Mouse (Mus musculus) hindbrain, embryonic 16.5 days (tissue): Measurements from ENCODE around the gene Tcea3. TPM values are rescaled to one million over a fixed set of nuclear protein-coding genes. Genes with fewer than 3 reads are reported as not detected.

Experiments used
- ATAC-seq: fragments of 200-750 bp; cut with Nextera tagmentation; 2 replicates; pipeline ENCODE4 v1.8.0; 2017; ENCODE audit warnings: moderate TSS enrichment, moderate library complexity
- H3K27ac ChIP-seq: fragments of 300-500 bp; sonication (generic); 2 replicates; pipeline ENCODE4 v1.5.1; 2014; ENCODE audit warnings: low read depth, mild to moderate bottlenecking, control low read depth, low read length, moderate library complexity
- H3K27me3 ChIP-seq: fragments of 300-500 bp; sonication (generic); replicated peaks from 2 replicates; pipeline ENCODE4 v1.6.1; 2014; ENCODE audit warnings: low read length; ENCODE audit not compliant: control insufficient read depth, insufficient read depth
- H3K36me3 ChIP-seq: fragments of 300-500 bp; sonication (generic); 2 replicates; pipeline ENCODE4 v1.6.1; 2014; ENCODE audit warnings: mild to moderate bottlenecking, low read length, moderate library complexity, mixed read lengths; ENCODE audit not compliant: control insufficient read depth, insufficient read depth
- H3K4me1 ChIP-seq: fragments of 300-500 bp; sonication (generic); 2 replicates; pipeline ENCODE4 v1.6.1; 2014; ENCODE audit warnings: low read depth, low read length; ENCODE audit not compliant: control insufficient read depth, insufficient read depth
- H3K4me2 ChIP-seq: fragments of 300-500 bp; sonication (generic); 2 replicates; pipeline ENCODE4 v1.6.1; 2014; ENCODE audit warnings: mild to moderate bottlenecking, low read length, control low read depth, moderate library complexity
- H3K4me3 ChIP-seq: fragments of 300-500 bp; sonication (generic); 2 replicates; pipeline ENCODE4 v1.5.1; 2014; ENCODE audit warnings: mild to moderate bottlenecking, low read length, control low read depth, moderate library complexity
- H3K9ac ChIP-seq: fragments of 300-500 bp; sonication (generic); 2 replicates; pipeline ENCODE4 v1.6.1; 2014; ENCODE audit warnings: low read depth, mild to moderate bottlenecking, control low read depth, low read length, moderate library complexity
- H3K9me3 ChIP-seq: fragments of 300-500 bp; sonication (generic); 2 replicates; pipeline ENCODE4 v1.6.1; 2014; ENCODE audit warnings: mild to moderate bottlenecking, low read length, moderate library complexity; ENCODE audit not compliant: control insufficient read depth
- WGBS: fragments of 180-500 bp; shearing (Covaris S2); extraction: QIAGEN DNeasy Blood & Tissue Kit; methylation state at CpG from one replicate; pipeline ENCODE4 v1.1.7; 2014; 5-methylcytosine and 5-hydroxymethylcytosine counted together
- polyA plus RNA-seq: library from polyadenylated mRNA; unstranded; fragments of >200 nt; fragmentation: Nextera tagmentation; extraction: Ambion mirVana; gene quantifications from 2 replicates; pipeline ENCODE4 v1.2.1, GENCODE M21; 2015

Tcea3 gene
- polyA plus RNA-seq = 2.1 and 3.5 TPM in 2 replicates

DNA sequence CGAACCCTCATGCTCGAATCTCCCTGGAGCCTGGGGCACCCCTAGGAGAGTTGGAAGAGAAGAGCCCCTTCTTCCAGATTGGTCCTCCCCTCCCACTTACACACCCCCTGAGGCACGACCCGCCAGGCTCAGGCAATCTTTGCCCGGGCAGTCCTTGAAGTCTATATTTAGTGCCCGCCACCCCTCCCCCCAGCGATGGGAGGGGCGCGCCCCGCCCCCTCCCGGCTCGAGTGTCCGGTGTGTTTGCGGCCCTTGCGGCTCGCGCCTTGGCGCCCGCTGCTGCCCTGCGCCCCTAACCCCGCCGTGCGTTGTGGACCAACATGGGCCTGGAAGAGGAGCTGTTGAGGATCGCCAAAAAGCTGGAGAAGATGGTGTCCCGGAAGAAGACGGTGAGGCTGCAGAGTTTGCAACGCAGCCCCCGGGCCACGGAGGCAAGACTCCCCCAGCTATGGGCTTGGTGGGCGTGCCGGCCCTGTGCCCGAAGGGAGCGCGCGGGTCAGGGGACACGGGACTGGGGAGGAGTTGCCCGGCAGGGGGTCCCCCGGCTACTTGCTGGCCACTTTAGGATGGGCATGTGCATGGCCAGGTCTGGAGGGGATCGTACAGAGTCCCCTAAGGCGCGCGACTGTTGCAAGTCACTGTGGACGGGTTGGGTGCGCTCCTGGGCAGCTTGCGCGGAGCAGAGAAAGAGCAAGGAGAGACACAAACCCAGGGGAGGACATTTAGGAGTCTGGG lies at the start of gene Tcea3:
Gene Tcea3 (plus strand): TSS at position 1 of the 735 bp plus-strand sequence.
- H3K4me2 ChIP-seq = peak within 1 kb of the TSS; percentile 60
- H3K36me3 ChIP-seq = 0 out of 2 replicates have a peak, but pooled peaks cover 2% of the 10 kb centered on the region
- no peak within 1 kb of the TSS for H3K27ac ChIP-seq
- peaks cover 20% of the 10 kb centered on the region for H3K4me1 ChIP-seq
- H3K27me3 ChIP-seq = peaks cover 46% of the 10 kb centered on the region
- under 1% methylated on average over 46 of the region's 46 CpGs for WGBS
- no peaks in the 10 kb centered on the region for H3K9me3 ChIP-seq
- H3K9ac ChIP-seq = peak within 1 kb of the TSS; percentile 51
- ATAC-seq = no peak
- peak within 1 kb of the TSS; percentile 40 for H3K4me3 ChIP-seq

DNA sequence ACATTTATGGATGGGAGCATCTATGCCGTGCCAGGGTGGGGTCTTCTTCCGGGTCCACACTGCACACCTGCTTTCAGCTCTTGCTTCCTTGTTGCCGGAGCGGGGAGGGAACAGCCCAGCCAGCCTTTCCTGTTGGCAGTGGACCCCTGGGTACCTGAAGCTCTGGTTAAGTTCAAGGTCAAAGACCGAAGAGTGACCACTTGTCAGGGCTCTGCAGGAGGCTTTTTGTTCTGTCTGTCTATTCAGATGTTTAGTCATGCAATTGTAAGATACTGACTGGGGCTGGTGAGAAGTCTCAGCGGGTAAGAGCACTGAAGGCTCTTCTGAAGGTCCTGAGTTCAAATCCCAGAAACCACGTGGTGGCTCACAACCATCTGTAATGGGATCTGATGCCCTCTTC lies 48.7 kb upstream of the Tcea3 start:
- H3K36me3 ChIP-seq = no peaks in the 10 kb centered on the region
- WGBS = 68% methylated on average over 7 of the region's 7 CpGs
- no peak overlapping the region for H3K9ac ChIP-seq
- no peak for ATAC-seq
- no peaks in the 10 kb centered on the region for H3K27me3 ChIP-seq
- H3K4me3 ChIP-seq = no peak overlapping the region
- H3K4me2 ChIP-seq = no peak overlapping the region
- no peaks in the 10 kb centered on the region for H3K9me3 ChIP-seq
- H3K4me1 ChIP-seq = no peaks in the 10 kb centered on the region
- H3K27ac ChIP-seq = no peak overlapping the region

DNA sequence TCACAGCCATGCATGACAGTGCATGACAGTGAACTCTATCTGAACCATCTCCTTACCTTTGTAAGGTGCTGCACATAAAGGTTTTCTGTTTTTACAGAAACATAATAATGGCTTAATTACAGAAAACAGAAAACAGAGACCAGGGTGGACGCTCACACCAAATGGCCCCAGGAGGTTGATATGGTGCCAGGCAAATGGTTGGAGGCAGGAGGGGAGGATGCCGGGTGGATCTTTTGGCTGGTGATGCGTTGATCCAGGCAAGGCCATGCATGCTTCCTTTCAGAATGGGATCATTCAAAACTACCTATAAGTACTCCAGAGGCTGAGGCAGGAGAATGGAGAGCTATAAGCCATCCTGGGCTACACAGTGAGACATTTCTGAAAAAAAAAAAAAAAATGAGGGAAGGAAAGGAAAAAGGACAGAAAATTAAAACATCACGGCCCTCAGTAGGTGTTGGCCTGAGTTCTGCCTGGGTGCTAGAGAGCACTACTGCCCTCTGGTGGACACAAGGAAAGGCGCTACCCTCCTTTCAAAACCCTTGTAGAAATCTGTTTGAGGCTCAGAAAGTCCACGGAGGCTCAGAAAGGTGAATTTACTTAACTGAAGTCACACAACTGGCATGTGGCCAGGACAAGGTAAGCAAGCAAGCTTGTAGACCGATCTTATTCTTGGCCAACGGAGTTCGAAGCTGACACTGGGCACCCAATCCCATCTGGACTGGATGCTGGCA lies 47.8 kb upstream of the Tcea3 start:
- Histone ChIP-seq H3K9me3 (no peaks in the 10 kb centered on the region), H3K9ac (no peak overlapping the region), H3K27me3 (no peaks in the 10 kb centered on the region), H3K4me1 (no peaks in the 10 kb centered on the region), H3K36me3 (no peaks in the 10 kb centered on the region), H3K4me3 (no peak overlapping the region), H3K4me2 (no peak overlapping the region), H3K27ac (no peak overlapping the region)
- ATAC-seq = 0 out of 2 replicates have a peak, but pooled peaks have one; percentile 22
- WGBS = 30% methylated on average over 9 of the region's 9 CpGs

DNA sequence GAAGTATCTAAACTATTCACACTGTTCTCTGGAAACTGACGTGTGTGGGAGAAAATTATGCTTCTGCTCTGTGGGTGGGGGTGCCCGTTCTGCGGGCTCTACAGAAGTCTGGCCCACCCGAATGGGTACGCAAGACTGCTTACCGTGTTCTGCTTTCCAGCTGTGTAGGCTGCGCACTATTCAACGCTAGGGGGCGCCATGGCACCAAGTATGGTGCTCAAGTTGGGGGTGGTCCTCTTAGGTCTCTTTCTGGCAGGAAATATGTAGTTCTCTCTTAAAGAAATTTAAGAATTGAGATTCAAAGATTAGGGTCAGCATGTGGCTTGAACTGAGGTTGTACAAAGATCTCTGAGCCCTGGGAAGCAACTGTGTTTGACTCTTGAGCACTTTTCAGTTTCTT lies 45.0 kb upstream of the Tcea3 start:
- Histone ChIP-seq H3K9me3 (no peaks in the 10 kb centered on the region), H3K4me3 (no peak overlapping the region), H3K27me3 (no peaks in the 10 kb centered on the region), H3K27ac (no peak overlapping the region), H3K36me3 (no peaks in the 10 kb centered on the region), H3K4me2 (no peak overlapping the region), H3K4me1 (peaks cover 9% of the 10 kb centered on the region), H3K9ac (no peak overlapping the region)
- 3% methylated on average over 9 of the region's 9 CpGs for WGBS
- ATAC-seq = no peak

DNA sequence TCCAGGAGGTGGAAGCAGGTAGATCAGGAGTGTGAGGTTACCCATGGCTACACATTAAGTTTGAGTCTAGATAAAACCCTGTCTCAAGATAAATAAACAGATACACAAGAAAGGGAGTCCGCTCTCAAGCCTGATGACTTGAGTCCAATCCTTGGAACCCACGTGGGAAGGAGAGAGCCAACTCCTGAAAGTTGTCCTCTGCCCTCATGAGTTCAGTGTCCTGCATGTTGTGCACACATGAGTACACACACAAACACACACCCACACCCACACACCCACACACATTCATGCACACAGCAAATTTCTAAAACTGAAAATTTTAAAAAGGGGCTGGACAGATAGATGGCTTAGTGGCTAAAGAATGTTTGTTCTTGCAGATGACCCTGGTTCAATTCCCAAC lies 42.8 kb upstream of the Tcea3 start:
- H3K36me3 ChIP-seq = no peaks in the 10 kb centered on the region
- peaks cover 2% of the 10 kb centered on the region; the same call in 1 of the 2 replicates for H3K27me3 ChIP-seq
- H3K9me3 ChIP-seq = no peaks in the 10 kb centered on the region
- H3K4me2 ChIP-seq = no peak overlapping the region
- peaks cover 9% of the 10 kb centered on the region for H3K4me1 ChIP-seq
- H3K27ac ChIP-seq = no peak overlapping the region
- WGBS = 80% methylated on average over 2 of the region's 2 CpGs
- ATAC-seq = no peak
- H3K4me3 ChIP-seq = no peak overlapping the region
- no peak overlapping the region for H3K9ac ChIP-seq

DNA sequence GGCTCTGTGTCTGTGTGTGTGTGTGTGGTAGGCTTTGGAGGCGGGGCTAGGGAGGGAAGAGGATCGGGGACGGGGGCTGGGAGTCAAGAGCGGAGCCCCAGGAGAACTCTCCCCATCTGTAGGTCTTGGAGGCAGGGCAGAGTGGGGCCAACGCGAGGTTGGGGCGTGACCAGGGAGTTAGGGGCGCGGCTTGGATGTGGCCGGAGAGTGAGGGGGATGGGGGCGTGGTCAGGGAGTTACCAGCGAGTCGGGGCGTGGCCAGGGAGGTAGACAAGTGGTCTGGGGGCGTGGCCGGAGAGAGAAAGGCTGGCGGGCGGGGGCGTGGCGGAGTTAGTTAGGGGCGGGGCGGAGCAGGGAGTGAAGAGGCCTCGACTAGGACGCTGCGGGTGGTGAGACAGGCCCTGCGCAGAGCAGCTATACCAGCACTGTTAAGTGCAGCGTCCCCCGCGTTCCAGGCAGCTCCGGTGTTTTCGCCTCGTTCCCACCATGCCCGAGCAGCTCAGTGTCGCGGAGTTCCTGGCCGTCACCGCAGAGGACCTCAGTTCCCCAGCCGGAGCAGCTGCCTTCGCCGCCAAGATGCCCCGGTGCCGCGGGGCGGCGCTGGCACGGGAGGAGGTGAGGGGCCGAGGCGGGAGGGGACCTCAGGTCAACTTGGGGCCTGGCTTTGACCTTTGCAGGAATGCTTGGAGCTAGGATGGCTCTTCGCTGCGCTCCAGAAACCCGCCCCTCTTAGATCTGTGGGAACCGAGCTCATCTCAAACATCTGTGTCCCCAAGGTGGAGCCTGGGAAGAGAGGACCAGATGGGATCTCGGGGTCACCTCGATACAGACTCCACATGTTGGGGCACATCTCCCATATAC lies 41.3 kb upstream of the Tcea3 start, which contains the start of gene Asap3:
Gene Asap3 (plus strand): TSS at position 333 of the 861 bp plus-strand sequence.
- Histone ChIP-seq H3K27ac (peak within 1 kb of the TSS; percentile 55; the same call in 1 of the 2 replicates), H3K36me3 (no peaks in the 10 kb centered on the region), H3K9ac (peak within 1 kb of the TSS; percentile 76), H3K9me3 (no peaks in the 10 kb centered on the region), H3K4me3 (peak within 1 kb of the TSS; percentile 57), H3K4me1 (peaks cover 9% of the 10 kb centered on the region), H3K4me2 (peak within 1 kb of the TSS; percentile 98), H3K27me3 (peaks cover 2% of the 10 kb centered on the region; the same call in 1 of the 2 replicates)
- ATAC-seq = peak; percentile 91
- WGBS = under 1% methylated on average over 43 of the region's 54 CpGs

DNA sequence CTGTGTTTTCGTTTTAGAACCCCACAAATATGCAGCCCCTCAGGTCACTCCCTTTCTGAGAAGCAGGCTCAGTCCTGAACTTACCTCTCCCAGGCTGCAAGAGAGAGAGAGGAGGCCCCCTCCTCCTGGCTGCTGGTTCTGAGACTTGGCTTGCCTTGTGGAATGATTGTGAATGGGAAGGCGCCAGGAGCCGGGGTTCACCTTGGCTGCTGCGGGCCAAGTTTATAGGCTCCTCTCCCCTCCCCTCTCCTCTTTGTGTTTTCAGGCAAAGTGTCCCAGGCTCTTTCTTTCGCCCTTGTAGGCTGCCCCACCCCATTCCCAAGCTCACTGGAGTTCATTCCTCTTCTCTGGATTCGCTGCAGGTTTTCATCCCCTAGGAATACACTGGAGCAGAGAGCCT lies 40.6 kb upstream of the Tcea3 start:
- Histone ChIP-seq H3K4me2 (peak overlapping the region; percentile 98), H3K4me3 (peak overlapping the region; percentile 57), H3K9ac (peak overlapping the region; percentile 76), H3K9me3 (no peaks in the 10 kb centered on the region), H3K27me3 (peaks cover 2% of the 10 kb centered on the region; the same call in 1 of the 2 replicates), H3K36me3 (no peaks in the 10 kb centered on the region), H3K4me1 (peaks cover 9% of the 10 kb centered on the region), H3K27ac (no peak overlapping the region)
- 5% methylated on average over 6 of the region's 6 CpGs for WGBS
- no peak for ATAC-seq

DNA sequence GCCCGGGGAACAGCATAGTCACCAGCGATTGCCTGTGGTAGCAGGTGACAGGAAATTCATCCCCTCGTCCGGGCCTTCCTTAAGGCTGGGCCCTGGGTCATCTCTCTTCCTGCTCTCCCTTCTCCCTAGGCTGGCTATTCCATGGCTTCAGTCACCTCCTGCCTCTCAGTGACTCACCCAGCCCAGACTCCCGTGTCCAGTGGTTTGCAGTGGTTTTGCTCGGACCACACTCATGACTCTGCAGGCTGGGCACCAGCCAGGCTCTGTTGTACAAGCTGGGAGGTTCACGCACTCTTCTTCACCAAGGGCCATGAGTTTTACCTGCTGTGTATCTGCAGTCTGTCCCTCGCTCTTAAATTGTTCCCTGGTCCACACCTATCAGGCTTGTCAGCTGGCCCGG lies 36.6 kb upstream of the Tcea3 start:
- no peak for ATAC-seq
- no peak overlapping the region for H3K4me2 ChIP-seq
- no peak overlapping the region for H3K9ac ChIP-seq
- H3K27me3 ChIP-seq = peaks cover 2% of the 10 kb centered on the region; the same call in 1 of the 2 replicates
- no peaks in the 10 kb centered on the region for H3K9me3 ChIP-seq
- H3K27ac ChIP-seq = no peak overlapping the region
- no peak overlapping the region for H3K4me3 ChIP-seq
- no peaks in the 10 kb centered on the region for H3K36me3 ChIP-seq
- 89% methylated on average over 9 of the region's 9 CpGs for WGBS
- H3K4me1 ChIP-seq = peaks cover 9% of the 10 kb centered on the region
